Mouse (Mus musculus) E14TG2a.4 (cell line): Measurements from ENCODE around the gene Tango6.

ENCODE experiments used
- CTCF ChIP-seq: conservative IDR thresholded peaks from 2 replicates; pipeline ENCODE4 v1.5.1; 2014; ENCODE audit warnings: low read length
- POU5F1 ChIP-seq: IDR thresholded peaks from 2 replicates; pipeline ENCODE4 v1.6.1; 2014; ENCODE audit warnings: low read length, borderline replicate concordance

GRCm38 (mm10) chr8:106805859-106806258 lies 123.0 kb downstream of the Tango6 start:
- TF ChIP-seq CTCF: peak; percentile 64
- no peak for TF ChIP-seq POU5F1
